Mouse (Mus musculus) G1E (cell line): Measurements from ENCODE around the gene Ltbr. TPM values are rescaled to one million over a fixed set of nuclear protein-coding genes. Genes with fewer than 3 reads are reported as not detected.

Source experiments
- ATAC-seq: 2 replicates; pipeline ENCODE4 v1.8.0; 2016; ENCODE audit warnings: mild to moderate bottlenecking; ENCODE audit not compliant: insufficient number of reproducible peaks, poor library complexity, low FRiP score, severe bottlenecking; ENCODE audit errors: extremely low read depth
- DNase-seq: peaks from one replicate; pipeline ENCODE4 v3.0.0; 2012; ENCODE audit warnings: low spot score
- H3K27me3 ChIP-seq: 2 replicates; pipeline ENCODE4 v1.6.1; 2012; ENCODE audit warnings: mild to moderate bottlenecking, low read length, inconsistent platforms; ENCODE audit not compliant: insufficient read depth
- H3K36me3 ChIP-seq: replicated peaks from 2 replicates; pipeline ENCODE3; 2012; ENCODE audit warnings: mild to moderate bottlenecking, inconsistent platforms
- H3K4me1 ChIP-seq: 2 replicates; pipeline ENCODE4 v1.6.1; 2012; ENCODE audit warnings: low read depth, low read length, inconsistent platforms, mixed read lengths; ENCODE audit not compliant: insufficient read depth
- H3K4me3 ChIP-seq: 2 replicates; pipeline ENCODE4 v1.5.1; 2012; ENCODE audit warnings: low read depth, mild to moderate bottlenecking, inconsistent platforms, low read length, moderate library complexity, mixed read lengths
- H3K9me3 ChIP-seq: replicated peaks from 2 replicates; pipeline ENCODE4 v1.6.1; 2012; ENCODE audit warnings: inconsistent platforms
- CTCF ChIP-seq: IDR thresholded peaks from 2 replicates; pipeline ENCODE4 v1.5.1; 2012; ENCODE audit warnings: low read depth, low read length, inconsistent platforms, mixed read lengths
- GATA1 ChIP-seq: IDR thresholded peaks from 2 replicates; pipeline ENCODE4 v1.6.1; 2012; ENCODE audit warnings: borderline replicate concordance, low read length, inconsistent platforms, mixed read lengths
- GATA2 ChIP-seq: IDR thresholded peaks from 2 replicates; pipeline ENCODE4 v1.6.1; 2012; ENCODE audit warnings: low read depth, low read length, inconsistent platforms, borderline replicate concordance
- POLR2AphosphoS5 ChIP-seq: IDR thresholded peaks from 2 replicates; pipeline ENCODE4 v1.6.1; 2012; ENCODE audit warnings: low read depth, low read length, inconsistent platforms; ENCODE audit not compliant: insufficient replicate concordance
- TAL1 ChIP-seq: conservative IDR thresholded peaks from 2 replicates; pipeline ENCODE4 v1.6.1; 2012; ENCODE audit warnings: low read depth, low read length, inconsistent platforms, mixed read lengths
- polyA plus RNA-seq: library from polyadenylated mRNA; stranded (reverse); fragments of >175 nt; gene quantifications from 2 replicates; pipeline ENCODE4 v1.2.3, GENCODE M21; 2012
- total RNA-seq, 2 experiments: library from RNA; stranded (forward) in 1 of 2; stranded (reverse) in 1 of 2; fragments of 200-1000 nt in 1 of 2; fragments of >200 nt in 1 of 2; fragmentation: Nextera tagmentation in 1 of 2; gene quantifications; 2 replicates each; pipeline ENCODE4 v1.2.3; 2014 to 2017

Ltbr gene
- total and polyA plus RNA-seq, 3 experiments: not detected

DNA sequence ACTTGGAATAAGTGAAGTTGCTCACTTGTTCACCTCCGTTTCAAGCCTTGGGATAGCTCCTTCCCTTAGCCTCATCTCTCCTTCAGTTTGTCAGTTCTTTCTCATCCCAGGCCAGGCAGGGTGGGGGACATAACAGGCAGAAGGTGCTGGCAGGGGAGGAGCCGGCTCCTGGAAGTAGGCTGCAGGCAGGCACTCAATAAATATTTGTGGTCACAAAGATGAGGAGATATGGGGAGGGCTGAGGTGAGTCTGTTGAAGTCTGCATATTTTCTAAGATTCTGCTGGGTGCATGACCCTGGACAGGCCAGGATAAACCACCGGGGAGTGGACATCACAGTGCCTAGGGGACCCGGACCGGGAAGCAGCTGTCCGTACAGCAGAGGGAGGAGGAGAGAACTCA, 9.9 kb upstream of the Ltbr start:
- TF ChIP-seq TAL1: no peak
- no peak for TF ChIP-seq CTCF
- no peak for TF ChIP-seq GATA1
- no peak for TF ChIP-seq POLR2AphosphoS5
- no peak for TF ChIP-seq GATA2
- Histone ChIP-seq H3K4me1 (no peaks in the 10 kb centered on the region), H3K9me3 (peaks cover 32% of the 10 kb centered on the region), H3K27me3 (no peaks in the 10 kb centered on the region; the same call in 1 of the 2 replicates), H3K36me3 (no peaks in the 10 kb centered on the region), H3K4me3 (no peak overlapping the region)
- ATAC-seq (no peak), DNase-seq (no peak)

DNA sequence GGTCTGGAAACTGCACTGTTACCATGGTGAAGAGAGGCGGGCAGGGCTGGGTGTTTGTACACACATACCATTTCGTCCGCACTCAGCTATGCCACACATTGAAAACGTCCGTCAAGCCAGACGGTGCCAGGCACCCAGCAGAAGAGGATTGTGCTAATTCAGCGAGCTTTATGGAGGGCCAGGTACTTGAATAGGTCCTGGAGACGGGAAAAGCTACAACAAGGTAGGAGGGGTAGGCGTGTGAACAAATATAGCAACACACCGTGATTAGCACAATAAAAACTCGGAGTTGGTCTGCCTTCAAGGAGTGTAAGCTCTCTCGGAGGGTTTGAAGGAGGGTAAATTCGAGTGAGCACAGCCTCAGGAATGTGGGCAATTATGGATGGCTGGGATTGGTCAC, 9.1 kb upstream of the Ltbr start:
- no peaks in the 10 kb centered on the region for H3K4me1 ChIP-seq
- H3K36me3 ChIP-seq: no peaks in the 10 kb centered on the region
- ATAC-seq: no peak
- peaks cover 32% of the 10 kb centered on the region for H3K9me3 ChIP-seq
- H3K4me3 ChIP-seq: no peak overlapping the region
- no peak for TF ChIP-seq CTCF
- TF ChIP-seq POLR2AphosphoS5: no peak
- TF ChIP-seq GATA1: no peak
- TF ChIP-seq GATA2: no peak
- TF ChIP-seq TAL1: no peak
- H3K27me3 ChIP-seq: no peaks in the 10 kb centered on the region; the same call in 1 of the 2 replicates
- no peak for DNase-seq

GRCm38 (mm10) chr6:125321114-125321855, 7.6 kb upstream of the Ltbr start:
- Histone ChIP-seq H3K36me3 (no peaks in the 10 kb centered on the region), H3K9me3 (peaks cover 29% of the 10 kb centered on the region), H3K4me3 (no peak overlapping the region), H3K27me3 (no peaks in the 10 kb centered on the region; the same call in 1 of the 2 replicates), H3K4me1 (no peaks in the 10 kb centered on the region)
- ATAC-seq (no peak), DNase-seq (no peak)
- TF ChIP-seq POLR2AphosphoS5: no peak
- TF ChIP-seq GATA1: no peak
- no peak for TF ChIP-seq TAL1
- TF ChIP-seq CTCF: no peak

DNA sequence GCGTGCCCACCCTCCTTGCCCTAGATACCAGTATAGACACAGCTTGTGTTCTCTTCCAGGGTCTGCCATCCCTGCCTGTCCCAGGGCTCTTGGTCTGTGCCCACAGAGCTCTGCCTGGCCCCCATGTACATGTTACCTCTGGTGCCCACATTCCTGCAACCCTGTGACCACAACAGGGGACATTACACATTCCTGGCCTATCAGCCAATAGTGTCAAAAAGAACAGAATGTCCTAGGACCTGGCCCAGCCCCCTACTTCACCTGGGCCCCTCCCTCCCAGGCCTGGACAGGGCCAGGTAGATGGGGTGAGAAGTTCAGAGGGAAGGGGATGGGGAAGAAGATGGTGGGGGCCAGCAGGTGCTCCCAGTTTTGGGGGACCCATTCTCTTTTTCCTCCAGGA, 6.6 kb upstream of the Ltbr start, which contains the start of gene Scnn1a:
TSS of gene Scnn1a (plus strand) at position 337 of the 400 bp plus-strand sequence.
- ATAC-seq: no peak
- H3K4me3 ChIP-seq: no peak within 1 kb of the TSS
- no peaks in the 10 kb centered on the region for H3K36me3 ChIP-seq
- no peak for TF ChIP-seq POLR2AphosphoS5
- no peak for DNase-seq
- H3K27me3 ChIP-seq: no peaks in the 10 kb centered on the region; the same call in 1 of the 2 replicates
- peaks cover 26% of the 10 kb centered on the region for H3K9me3 ChIP-seq
- H3K4me1 ChIP-seq: no peaks in the 10 kb centered on the region

DNA sequence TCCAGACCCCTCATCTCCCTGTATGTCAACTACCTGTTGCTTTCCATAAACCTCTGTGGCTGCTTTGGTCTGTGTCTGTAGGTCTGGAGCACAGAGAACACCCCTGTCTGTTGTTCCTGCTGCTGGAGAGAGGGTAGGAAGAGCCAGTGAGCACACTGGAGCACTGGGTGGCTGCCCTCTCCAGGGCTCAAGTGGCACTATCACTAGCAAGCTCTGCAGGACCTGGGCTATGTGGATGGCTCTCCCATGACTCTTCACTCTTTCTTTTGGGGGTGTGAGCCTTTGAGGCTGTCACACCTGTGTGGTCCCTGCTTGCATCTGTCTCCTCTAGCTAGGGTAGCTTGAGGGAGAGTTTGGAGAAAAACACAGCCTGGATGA, 6.2 kb upstream of the Ltbr start:
- no peaks in the 10 kb centered on the region for H3K36me3 ChIP-seq
- H3K4me3 ChIP-seq: no peak overlapping the region
- H3K4me1 ChIP-seq: no peaks in the 10 kb centered on the region
- DNase-seq (no peak), ATAC-seq (no peak)
- peaks cover 24% of the 10 kb centered on the region for H3K9me3 ChIP-seq
- H3K27me3 ChIP-seq: no peaks in the 10 kb centered on the region; the same call in 1 of the 2 replicates
- no peak for TF ChIP-seq POLR2AphosphoS5
- TF ChIP-seq GATA2: no peak
- no peak for TF ChIP-seq TAL1
- no peak for TF ChIP-seq GATA1
- TF ChIP-seq CTCF: no peak

DNA sequence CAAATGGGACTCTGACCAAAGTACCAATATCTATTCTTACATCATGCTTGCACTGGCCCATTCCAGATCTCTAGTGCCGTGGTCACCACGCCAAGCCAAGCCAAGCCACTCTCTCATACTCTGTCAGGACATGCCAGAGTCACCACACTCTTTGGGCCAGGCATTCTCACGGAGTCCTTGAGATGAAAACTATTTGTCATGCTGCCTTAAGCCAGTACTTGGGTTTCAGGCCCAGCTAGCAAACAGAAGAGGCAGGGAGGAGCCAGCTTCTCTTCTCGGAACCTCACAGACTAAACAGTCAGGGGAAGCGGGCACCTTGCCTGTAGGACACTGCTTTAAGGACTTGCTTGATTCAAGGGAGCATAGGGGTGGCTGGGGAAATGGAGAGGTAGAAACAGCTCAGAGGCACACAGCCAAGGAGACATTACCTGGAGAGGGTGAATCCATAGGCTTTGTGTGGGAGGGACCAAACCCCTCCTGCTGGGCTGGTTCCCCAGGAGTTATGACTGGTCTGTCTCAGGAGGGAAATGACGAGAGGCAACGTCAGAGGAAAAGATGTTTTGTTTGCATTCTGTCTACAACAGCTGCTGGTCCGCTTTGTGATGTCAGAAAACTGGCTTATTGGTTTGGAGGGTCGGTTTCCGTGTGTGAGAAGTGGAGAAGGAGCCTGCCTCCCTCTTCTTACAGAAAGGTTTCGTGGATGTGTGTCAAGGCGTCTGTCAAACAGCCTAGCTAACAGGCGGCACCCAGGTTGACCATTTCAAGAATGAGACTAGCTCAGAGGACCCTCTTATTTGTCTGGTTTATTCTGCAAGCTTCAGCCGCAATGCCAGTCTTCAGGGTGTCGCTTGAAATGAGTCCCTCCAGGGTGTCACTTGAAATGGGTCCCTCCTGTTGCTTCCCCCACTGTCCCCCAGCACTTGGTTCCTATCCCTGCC, 5.6 kb upstream of the Ltbr start:
- H3K9me3 ChIP-seq: peaks cover 22% of the 10 kb centered on the region
- DNase-seq: no peak
- no peak for TF ChIP-seq GATA2
- TF ChIP-seq TAL1: no peak; the same call in 1 of the 2 replicates
- H3K4me3 ChIP-seq: no peak overlapping the region
- no peaks in the 10 kb centered on the region for H3K36me3 ChIP-seq
- no peak for ATAC-seq
- no peaks in the 10 kb centered on the region; the same call in 1 of the 2 replicates for H3K27me3 ChIP-seq
- no peaks in the 10 kb centered on the region for H3K4me1 ChIP-seq
